Mouse (Mus musculus): ENCODE data around the gene Dync1i2.

Gene Dync1i2

GRCm38 (mm10) chr2:71273955-71274679 is 62.6 kb downstream of the Dync1i2 start:
- DNase-seq = peak; percentile 36 to 42

- DNase-seq = no peak
Observed at GRCm38 (mm10) chr2:71275734-71276133, 64.2 kb downstream of the Dync1i2 start.

- no peak for DNase-seq
Observed at GRCm38 (mm10) chr2:71278791-71279775, 67.6 kb downstream of the Dync1i2 start.

- DNase-seq = no peak
Observed at GRCm38 (mm10) chr2:71281981-71282380, 70.5 kb downstream of the Dync1i2 start.

- no peak for DNase-seq
Observed at GRCm38 (mm10) chr2:71290107-71290775, 78.7 kb downstream of the Dync1i2 start.

DNA sequence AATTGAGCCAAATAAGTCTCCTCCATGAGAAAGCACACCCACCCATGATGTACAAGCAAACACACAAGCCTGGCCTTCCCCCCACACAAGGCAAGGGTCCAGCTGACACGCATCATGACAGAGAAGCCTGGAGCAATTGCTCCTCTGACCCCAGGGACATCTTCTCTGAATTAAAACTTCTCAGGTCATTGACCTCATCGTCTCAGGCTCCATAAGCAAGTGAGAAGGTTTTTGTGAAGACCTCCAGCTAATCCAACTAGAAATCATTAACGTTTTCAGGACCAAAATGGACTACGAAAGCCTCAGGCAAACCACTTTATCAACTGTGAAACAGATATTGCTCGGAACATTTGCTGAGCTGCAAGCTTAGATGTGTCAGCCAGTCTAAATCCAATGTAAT is 80.1 kb downstream of the Dync1i2 start:
- no peak for DNase-seq

DNA sequence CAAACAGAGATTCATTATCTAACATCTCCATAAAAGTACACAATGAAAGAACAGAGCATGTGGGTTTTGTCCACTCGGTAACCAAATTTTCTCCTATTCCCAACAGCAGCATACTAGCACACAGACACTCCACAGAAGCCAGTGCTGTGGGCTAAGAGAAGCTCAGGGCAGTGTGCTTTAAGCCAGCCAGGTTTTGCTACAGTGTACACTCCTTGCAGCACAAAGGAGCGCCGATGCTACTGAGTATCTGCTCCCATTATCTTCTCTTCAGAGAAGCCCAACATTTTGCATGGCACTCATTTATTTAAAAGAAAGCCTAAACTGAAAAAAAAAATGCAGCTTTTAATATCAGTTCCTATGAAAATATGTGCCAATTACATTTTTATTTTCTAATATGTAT is 82.5 kb downstream of the Dync1i2 start:
- DNase-seq = no peak

DNA sequence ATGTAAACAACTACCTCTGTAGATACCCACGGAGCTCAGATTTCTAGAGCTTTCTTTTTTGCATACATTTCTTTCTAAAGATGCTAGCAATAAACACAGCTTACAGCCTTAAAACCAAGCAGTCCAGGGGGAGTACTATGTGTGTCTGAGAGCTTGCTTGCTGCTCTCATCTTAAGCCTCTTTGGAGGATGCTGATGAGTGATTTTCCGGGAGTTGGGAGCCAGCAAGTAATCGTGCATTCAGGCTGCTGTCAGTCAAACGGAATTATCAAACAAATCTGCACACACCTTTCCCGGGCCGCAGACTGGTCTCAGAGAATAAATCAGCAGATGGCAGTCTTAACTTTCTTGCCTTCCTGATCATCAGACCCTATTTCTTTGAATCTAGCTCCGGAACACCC is 83.0 kb downstream of the Dync1i2 start:
- no peak for DNase-seq

DNA sequence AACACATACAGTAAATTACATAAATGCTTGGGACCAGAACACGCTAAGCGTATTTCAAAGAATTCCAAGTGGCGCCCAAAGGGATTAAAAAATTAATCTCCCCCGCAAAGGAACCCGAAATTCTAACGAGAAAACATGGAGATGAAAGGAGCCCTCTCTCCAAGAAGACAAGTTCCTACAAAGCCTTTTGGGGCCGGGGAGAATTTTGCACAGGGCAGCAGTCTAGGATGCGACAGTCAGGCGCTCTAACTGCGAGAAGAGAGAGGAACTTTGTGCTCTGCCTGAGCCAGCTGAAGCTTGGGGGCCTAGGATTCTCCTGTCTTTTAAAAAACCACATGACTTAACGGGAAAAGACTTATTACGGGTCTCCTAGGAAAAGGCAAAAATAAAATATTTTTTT is 84.3 kb downstream of the Dync1i2 start:
- no peak for DNase-seq

- no peak for DNase-seq
Observed at GRCm38 (mm10) chr2:71297501-71297900, 86.0 kb downstream of the Dync1i2 start.

DNA sequence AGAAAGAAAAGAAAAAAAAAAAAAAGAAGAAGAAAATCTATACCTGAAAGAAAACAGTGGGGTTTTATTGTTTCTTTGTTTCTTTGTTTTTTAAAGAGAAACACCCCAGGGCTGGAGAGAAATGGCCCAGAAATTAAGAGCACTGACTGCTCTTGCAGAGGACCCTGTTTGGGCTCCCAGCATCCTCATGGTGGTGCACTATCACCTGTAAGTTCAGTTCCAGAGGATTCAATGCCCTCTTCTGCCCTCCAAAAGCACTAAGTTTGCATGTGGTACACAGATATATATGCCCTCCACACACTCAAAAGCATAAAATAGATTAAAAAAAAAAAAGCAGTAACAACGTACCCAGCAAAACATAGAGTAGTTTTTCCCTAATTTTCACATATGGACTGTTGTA is 87.2 kb downstream of the Dync1i2 start:
- DNase-seq = no peak

DNA sequence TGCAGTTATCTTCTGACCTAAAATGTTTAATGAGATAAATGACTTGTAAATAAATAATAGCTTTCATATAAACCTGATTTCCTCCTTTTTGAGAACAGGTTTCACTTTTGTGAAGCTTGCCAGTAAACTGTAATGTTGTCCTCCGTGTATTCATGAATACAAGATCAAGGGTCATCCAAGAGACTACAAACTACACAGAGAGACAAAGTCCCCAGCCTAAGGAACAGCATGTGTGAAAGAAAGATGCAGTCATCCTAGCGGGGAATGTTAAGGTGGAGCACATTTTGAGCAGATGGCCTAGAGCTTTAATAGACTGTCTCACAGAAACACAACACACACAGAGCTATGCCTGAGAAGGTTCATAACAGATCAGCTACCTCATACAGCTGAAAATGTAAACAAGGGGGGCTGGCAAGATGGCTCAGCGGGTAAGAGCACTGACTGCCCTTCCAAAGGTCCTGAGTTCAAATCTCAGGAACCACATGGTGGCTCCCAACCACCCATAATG is 90.7 kb downstream of the Dync1i2 start:
- DNase-seq = no peak

DNA sequence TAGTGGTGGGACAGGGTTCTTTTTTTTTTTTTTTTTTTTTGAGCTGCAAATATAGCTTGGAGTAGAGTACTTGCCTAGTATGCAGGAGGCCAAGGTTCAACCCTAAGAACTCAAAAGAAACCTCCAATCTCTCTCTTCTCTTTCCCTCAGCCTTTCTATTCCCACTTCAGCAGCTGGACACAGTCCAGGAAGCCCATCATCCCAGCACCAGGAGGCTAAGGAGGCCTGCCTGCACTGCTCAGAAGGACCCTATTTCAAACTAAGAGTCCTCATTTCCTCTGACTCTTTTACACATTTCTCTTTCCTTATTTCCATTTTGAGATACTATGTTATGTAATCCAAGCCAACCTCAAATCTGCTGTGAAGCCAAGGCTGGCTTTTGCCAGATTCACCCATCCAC is 91.7 kb downstream of the Dync1i2 start:
- DNase-seq = no peak

GRCm38 (mm10) chr2:71304821-71305220 is 93.3 kb downstream of the Dync1i2 start:
- no peak for DNase-seq

DNA sequence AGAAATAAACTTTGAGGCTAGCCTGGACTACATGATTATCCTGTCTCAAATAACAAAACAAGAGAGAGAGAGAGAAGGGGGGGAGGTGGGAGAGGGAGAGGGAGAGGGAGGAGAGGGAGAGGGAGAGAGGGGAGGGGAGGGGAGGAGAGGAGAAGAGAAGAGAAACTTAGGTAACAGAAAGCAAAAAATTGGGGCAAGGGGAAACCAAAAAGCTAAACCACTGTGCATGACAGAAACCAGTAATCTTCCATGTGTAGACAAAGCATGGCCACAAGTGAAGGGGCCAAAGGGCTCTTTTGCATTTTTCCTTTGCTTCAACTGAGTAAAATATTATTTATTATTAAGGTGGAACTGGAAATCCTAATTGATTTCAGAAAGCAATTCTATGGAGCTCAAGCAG is 94.9 kb downstream of the Dync1i2 start:
- DNase-seq = no peak

DNA sequence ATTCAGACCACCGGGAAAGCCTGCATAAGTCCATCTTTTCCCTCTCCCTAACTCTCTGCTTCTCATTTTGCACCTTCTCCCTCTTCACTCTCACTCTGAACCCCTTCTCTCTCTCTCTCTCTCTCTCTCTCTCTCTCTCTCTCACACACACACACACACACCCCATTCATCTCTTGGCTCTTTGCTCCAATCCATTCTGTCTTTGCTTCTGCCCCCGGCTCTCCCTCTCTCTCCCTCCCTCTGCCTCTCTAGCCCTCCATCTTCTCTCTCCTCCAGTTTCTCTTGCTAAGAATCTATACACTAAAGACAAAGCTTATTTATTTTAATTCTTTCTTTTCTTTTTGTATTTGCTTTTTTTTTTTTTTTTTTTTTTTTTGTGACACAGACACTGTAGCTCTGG is 98.2 kb downstream of the Dync1i2 start:
- DNase-seq = no peak

- no peak for DNase-seq
Observed at GRCm38 (mm10) chr2:71312067-71312466, 100.6 kb downstream of the Dync1i2 start.
